Mouse (Mus musculus): ENCODE measurements around the gene Xrcc5. TPM values are rescaled to one million over a fixed set of nuclear protein-coding genes. Genes with fewer than 3 reads are reported as not detected.

Gene Xrcc5
- total and polyA plus RNA-seq, 3 experiments = 32.7 to 47.2 TPM; not detected in 1

GRCm38 (mm10) chr1:72287893-72288292 is 19.3 kb upstream of the Xrcc5 start:
- peaks cover 3 to 6% of the 10 kb centered on the region in 2 experiments; a peak in 3 of 4 replicates for H3K27me3 ChIP-seq (ENCODE audit: control insufficient read depth in 1 of 2, insufficient read depth in 2 of 2, low read length in 2 of 2)
- no peak overlapping the region for H3K27ac ChIP-seq (ENCODE audit: control insufficient read depth, low read depth, low read length)
- H3K9me3 ChIP-seq (replicated peaks; ENCODE audit: insufficient read depth, low read length) = no peaks in the 10 kb centered on the region
- H3K4me3 ChIP-seq (ENCODE audit: control insufficient read depth in 1 of 2, insufficient read depth in 1 of 2, low read depth in 2 of 2, low read length in 2 of 2) = no peak overlapping the region
- H3K36me3 ChIP-seq (ENCODE audit: control insufficient read depth in 1 of 2, insufficient read depth in 2 of 2, low read length in 2 of 2) = peaks cover 0 to 4% of the 10 kb centered on the region in 2 experiments; a peak in 2 of 4 replicates
- no peak for DNase-seq (ENCODE audit: low read depth, low spot score)
- H3K9ac ChIP-seq (ENCODE audit: control insufficient read depth, low read depth, low read length, poor library complexity, severe bottlenecking) = no peak overlapping the region
- TF ChIP-seq NELFE (IDR thresholded peaks at IDR 0.05; ENCODE audit: low read depth, low read length) = no peak
- TF ChIP-seq CTCF (IDR thresholded peaks at IDR 0.05 in 2 of 3, conservative IDR thresholded peaks at IDR 0.05 in 1 of 3; ENCODE audit: control insufficient read depth in 1 of 3, insufficient read depth in 1 of 3, low read depth in 2 of 3, low read length in 3 of 3, poor library complexity in 1 of 3, severe bottlenecking in 1 of 3) = no peak
- no peak for TF ChIP-seq ZC3H11A (IDR thresholded peaks at IDR 0.05; ENCODE audit: low read depth, low read length)
- TF ChIP-seq USF1 (IDR thresholded peaks at IDR 0.05; ENCODE audit: low read depth, low read length) = no peak
- H3K79me2 ChIP-seq (ENCODE audit: control insufficient read depth, insufficient read depth, low read length, poor library complexity) = no peaks in the 10 kb centered on the region; the same call in 1 of the 2 replicates
- H3K4me1 ChIP-seq (ENCODE audit: control insufficient read depth in 1 of 2, insufficient read depth in 2 of 2, low read length in 2 of 2) = peaks cover 0 to 7% of the 10 kb centered on the region in 2 experiments; a peak in 2 of 4 replicates

GRCm38 (mm10) chr1:72288527-72289150 is 18.6 kb upstream of the Xrcc5 start:
- Histone ChIP-seq H3K4me3 (ENCODE audit: control insufficient read depth in 1 of 2, insufficient read depth in 1 of 2, low read depth in 2 of 2, low read length in 2 of 2) (no peak overlapping the region), H3K9ac (ENCODE audit: control insufficient read depth, low read depth, low read length, poor library complexity, severe bottlenecking) (no peak overlapping the region), H3K36me3 (ENCODE audit: control insufficient read depth in 1 of 2, insufficient read depth in 2 of 2, low read length in 2 of 2) (peaks cover 0 to 2% of the 10 kb centered on the region in 2 experiments; a peak in 2 of 4 replicates), H3K79me2 (ENCODE audit: control insufficient read depth, insufficient read depth, low read length, poor library complexity) (no peaks in the 10 kb centered on the region; the same call in 1 of the 2 replicates), H3K27ac (ENCODE audit: control insufficient read depth, low read depth, low read length) (no peak overlapping the region), H3K27me3 (ENCODE audit: control insufficient read depth in 1 of 2, insufficient read depth in 2 of 2, low read length in 2 of 2) (peaks cover 3 to 8% of the 10 kb centered on the region in 2 experiments; a peak in 3 of 4 replicates), H3K4me1 (ENCODE audit: control insufficient read depth in 1 of 2, insufficient read depth in 2 of 2, low read length in 2 of 2) (0 out of 4 replicates have a peak, but pooled peaks cover 0 to 4% of the 10 kb centered on the region in 2 experiments), H3K9me3 (replicated peaks; ENCODE audit: insufficient read depth, low read length) (no peaks in the 10 kb centered on the region)
- no peak for DNase-seq (ENCODE audit: low read depth, low spot score)
- TF ChIP-seq RCOR1 (IDR thresholded peaks at IDR 0.05; ENCODE audit: low read depth, low read length) (no peak), MYC (IDR thresholded peaks at IDR 0.05; ENCODE audit: low read depth, low read length) (no peak), TBP (IDR thresholded peaks at IDR 0.05; ENCODE audit: low read depth, low read length) (no peak), MYB (IDR thresholded peaks at IDR 0.05; ENCODE audit: low read depth, low read length) (no peak), GATA1 (IDR thresholded peaks at IDR 0.05; ENCODE audit: low read depth, low read length) (no peak), MAFK (IDR thresholded peaks at IDR 0.05; ENCODE audit: borderline replicate concordance, low read depth, low read length) (no peak), ZKSCAN1 (IDR thresholded peaks at IDR 0.05; ENCODE audit: low read depth, low read length) (no peak), CHD1 (IDR thresholded peaks at IDR 0.05; ENCODE audit: low read depth, low read length) (no peak), TCF12 (IDR thresholded peaks at IDR 0.05; ENCODE audit: low read depth, low read length) (no peak), NELFE (IDR thresholded peaks at IDR 0.05; ENCODE audit: low read depth, low read length) (no peak), USF1 (IDR thresholded peaks at IDR 0.05; ENCODE audit: low read depth, low read length) (no peak)

- H3K27me3 ChIP-seq (ENCODE audit: control insufficient read depth in 1 of 2, insufficient read depth in 2 of 2, low read length in 2 of 2) = peaks cover 2 to 7% of the 10 kb centered on the region in 2 experiments; a peak in 3 of 4 replicates
- DNase-seq (ENCODE audit: low read depth, low spot score) = no peak
- no peak overlapping the region for H3K9ac ChIP-seq (ENCODE audit: control insufficient read depth, low read depth, low read length, poor library complexity, severe bottlenecking)
- no peak overlapping the region for H3K4me3 ChIP-seq (ENCODE audit: control insufficient read depth in 1 of 2, insufficient read depth in 1 of 2, low read depth in 2 of 2, low read length in 2 of 2)
- no peaks in the 10 kb centered on the region for H3K36me3 ChIP-seq (ENCODE audit: control insufficient read depth in 1 of 2, insufficient read depth in 2 of 2, low read length in 2 of 2)
- H3K9me3 ChIP-seq (replicated peaks; ENCODE audit: insufficient read depth, low read length) = no peaks in the 10 kb centered on the region
- H3K27ac ChIP-seq (ENCODE audit: control insufficient read depth, low read depth, low read length) = no peak overlapping the region
- H3K79me2 ChIP-seq (ENCODE audit: control insufficient read depth, insufficient read depth, low read length, poor library complexity) = no peaks in the 10 kb centered on the region
- H3K4me1 ChIP-seq (ENCODE audit: control insufficient read depth in 1 of 2, insufficient read depth in 2 of 2, low read length in 2 of 2) = no peaks in the 10 kb centered on the region
- no peak for TF ChIP-seq POLR2AphosphoS2 (IDR thresholded peaks at IDR 0.05; ENCODE audit: low read length)
- no peak for TF ChIP-seq SIN3A (IDR thresholded peaks at IDR 0.05; ENCODE audit: low read length)
- TF ChIP-seq TAL1 (IDR thresholded peaks at IDR 0.05; ENCODE audit: low read length) = no peak
- TF ChIP-seq UBTF (IDR thresholded peaks at IDR 0.05; ENCODE audit: borderline replicate concordance, insufficient read depth, low read depth, low read length) = no peak
- TF ChIP-seq CTCF (IDR thresholded peaks at IDR 0.05 in 2 of 3, conservative IDR thresholded peaks at IDR 0.05 in 1 of 3; ENCODE audit: control insufficient read depth in 1 of 3, insufficient read depth in 1 of 3, low read depth in 2 of 3, low read length in 3 of 3, poor library complexity in 1 of 3, severe bottlenecking in 1 of 3) = no peak
- no peak for TF ChIP-seq BHLHE40 (IDR thresholded peaks at IDR 0.05; ENCODE audit: borderline replicate concordance, low read depth, low read length)
- TF ChIP-seq CHD2 (IDR thresholded peaks at IDR 0.05; ENCODE audit: low read length) = no peak
- no peak for TF ChIP-seq TBP (IDR thresholded peaks at IDR 0.05; ENCODE audit: low read depth, low read length)
- no peak for TF ChIP-seq MAX (IDR thresholded peaks at IDR 0.05; ENCODE audit: low read length)
- TF ChIP-seq GABPA (IDR thresholded peaks at IDR 0.05; ENCODE audit: low read depth, low read length) = no peak
- TF ChIP-seq KAT2A (conservative IDR thresholded peaks at IDR 0.05; ENCODE audit: low read depth, low read length) = no peak
- TF ChIP-seq NRF1 (IDR thresholded peaks at IDR 0.05; ENCODE audit: insufficient read depth, low read depth, low read length, poor library complexity, severe bottlenecking) = no peak
- TF ChIP-seq POLR2AphosphoS5 (IDR thresholded peaks at IDR 0.05; ENCODE audit: borderline replicate concordance, low read depth, low read length) = no peak
- TF ChIP-seq CHD1 (IDR thresholded peaks at IDR 0.05; ENCODE audit: low read depth, low read length) = no peak
- TF ChIP-seq ZC3H11A (IDR thresholded peaks at IDR 0.05; ENCODE audit: low read depth, low read length) = no peak
Measured at GRCm38 (mm10) chr1:72290896-72291295, 16.3 kb upstream of the Xrcc5 start.

Measured in MEL (cell line).